Mouse (Mus musculus) layer of hippocampus, adult 2 months (tissue): ENCODE measurements around the gene Gm5089. TPM values are rescaled to one million over a fixed set of nuclear protein-coding genes. Genes with fewer than 3 reads are reported as not detected.

ENCODE experiments used
- DNase-seq, 2 experiments: peaks; one replicate each; pipeline ENCODE4 v3.0.0; 2022; ENCODE audit warnings: low spot score in 2 of 2
- H3K27ac ChIP-seq: fragments of 200-600 bp; 2 replicates; pipeline ENCODE4 v1.8.1; 2022
- H3K4me3 ChIP-seq: fragments of 200-600 bp; 2 replicates; pipeline ENCODE4 v1.8.1; 2022; ENCODE audit warnings: mild to moderate bottlenecking
- CTCF ChIP-seq: fragments of 200-600 bp; conservative IDR thresholded peaks from 2 replicates; pipeline ENCODE4 v1.8.1; 2022; ENCODE audit warnings: antibody characterized with exemption, mild to moderate bottlenecking, moderate library complexity
- total RNA-seq, 2 experiments: library from RNA; stranded (reverse); gene quantifications; 2 replicates each; pipeline ENCODE4 v1.2.3; 2021

Gm5089 gene
- total RNA-seq, 2 experiments from 2014 or later = 0.17 to 0.36 TPM

DNA sequence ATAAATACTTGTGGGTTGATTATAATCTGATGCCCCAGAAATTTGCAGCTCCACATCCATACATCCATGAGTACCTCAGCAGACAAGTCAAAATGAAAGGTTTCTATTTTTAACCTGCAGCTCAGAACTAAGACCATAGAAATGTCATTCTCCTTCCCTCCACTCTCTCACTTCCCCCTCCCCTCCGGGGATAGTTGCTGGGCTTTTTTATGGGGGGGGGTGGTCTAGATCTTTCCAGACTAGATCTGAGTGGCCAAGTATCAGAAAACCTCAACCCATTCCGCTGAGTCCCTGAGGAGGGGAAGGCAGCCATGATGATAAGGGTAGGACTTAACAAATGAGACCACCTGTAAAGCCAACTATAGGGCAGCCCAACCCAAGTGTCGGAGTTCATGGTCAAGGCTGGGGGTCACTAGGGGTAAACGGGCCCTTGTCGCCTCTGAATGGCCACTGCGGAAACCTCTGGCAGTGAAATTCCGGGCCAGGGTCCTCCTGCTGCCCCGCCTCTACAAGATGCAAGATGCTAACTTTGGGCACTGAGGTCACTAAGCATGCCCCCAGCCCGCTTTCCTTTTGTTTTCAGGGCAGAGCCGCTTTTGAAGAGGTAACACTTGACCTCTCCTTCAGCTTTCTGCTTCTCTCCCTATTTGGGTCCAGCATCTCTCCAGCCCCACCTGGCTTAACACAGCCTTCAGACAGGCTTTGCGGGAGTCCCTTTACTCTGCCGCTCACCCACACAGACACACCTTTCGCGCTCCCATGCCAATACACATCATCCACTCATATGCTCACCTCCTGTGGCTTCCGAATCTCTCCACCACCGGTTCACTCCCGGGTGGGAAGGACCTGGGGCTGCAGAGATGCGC lies 32.9 kb upstream of the Gm5089 start:
- DNase-seq = no peak
- Histone ChIP-seq H3K27ac (peak overlapping the region; percentile 70), H3K4me3 (peak overlapping the region; percentile 6; the same call in 1 of the 2 replicates)
- no peak for TF ChIP-seq CTCF

DNA sequence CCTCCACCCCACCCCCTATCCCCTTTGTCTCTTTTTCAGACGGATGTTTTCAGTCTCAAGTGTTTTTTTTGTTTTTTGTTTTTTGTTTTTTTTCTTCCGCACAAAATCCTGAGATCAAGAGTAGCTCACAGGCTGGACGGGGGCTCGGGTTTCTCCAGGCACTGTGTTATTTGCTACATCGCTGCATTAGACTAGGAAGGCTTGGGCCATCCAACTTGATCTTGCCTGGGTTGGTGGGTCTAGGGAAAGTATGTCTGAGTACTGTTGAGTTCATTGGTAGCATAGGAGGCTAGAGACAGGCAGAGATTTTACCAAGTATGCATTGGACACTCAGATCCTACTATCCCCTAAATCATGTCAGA lies 32.1 kb upstream of the Gm5089 start:
- Histone ChIP-seq H3K27ac (peak overlapping the region; percentile 70), H3K4me3 (peak overlapping the region; percentile 57)
- TF ChIP-seq CTCF = no peak
- no peak for DNase-seq

DNA sequence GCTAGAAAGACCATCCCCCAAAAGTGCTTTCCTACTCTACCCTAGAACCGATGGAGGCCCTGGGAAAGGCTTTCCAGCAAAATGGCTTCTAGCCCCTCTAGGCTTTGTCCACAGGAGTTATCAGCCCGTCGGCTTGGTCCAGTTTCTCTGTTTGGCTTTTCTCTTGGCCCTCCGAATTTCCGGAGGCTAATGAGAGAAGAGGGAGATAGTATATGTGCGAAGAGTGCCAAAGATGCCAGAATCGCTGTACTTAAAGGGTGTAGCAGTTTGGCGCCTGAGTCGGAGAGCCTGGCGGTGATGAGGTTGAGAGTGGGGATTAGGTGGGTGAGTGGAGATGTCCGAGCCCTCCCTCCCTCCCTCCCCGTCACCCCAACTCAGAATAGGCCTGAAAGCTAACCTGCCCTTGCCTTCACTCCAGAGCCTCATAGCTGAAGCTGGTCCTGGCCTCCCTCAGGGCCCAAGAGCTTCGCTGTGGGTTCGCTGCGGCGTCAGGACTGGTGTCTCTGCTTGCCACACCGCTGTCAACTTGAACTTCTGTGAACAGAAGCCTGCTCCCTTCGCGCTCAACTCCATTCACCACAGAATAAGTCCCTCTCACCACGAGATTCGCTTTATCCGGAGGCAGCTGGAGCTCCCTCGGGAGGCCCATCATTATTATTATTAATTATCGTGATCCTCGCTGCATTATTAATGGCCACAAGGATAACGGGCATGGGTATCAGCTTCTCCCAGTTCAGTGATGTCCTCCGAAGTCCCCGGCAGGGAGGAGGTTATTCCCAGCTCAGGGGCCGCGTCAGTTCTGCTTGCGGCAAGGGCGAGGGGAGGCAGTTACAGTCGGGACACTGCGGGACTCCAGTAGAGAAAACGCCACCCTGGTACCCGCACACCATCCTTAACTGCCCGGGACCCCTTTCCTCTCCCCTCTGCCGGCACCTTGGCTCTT lies 31.4 kb upstream of the Gm5089 start:
- Histone ChIP-seq H3K4me3 (peak overlapping the region; percentile 57), H3K27ac (peak overlapping the region; percentile 70)
- DNase-seq = no peak
- TF ChIP-seq CTCF = no peak

DNA sequence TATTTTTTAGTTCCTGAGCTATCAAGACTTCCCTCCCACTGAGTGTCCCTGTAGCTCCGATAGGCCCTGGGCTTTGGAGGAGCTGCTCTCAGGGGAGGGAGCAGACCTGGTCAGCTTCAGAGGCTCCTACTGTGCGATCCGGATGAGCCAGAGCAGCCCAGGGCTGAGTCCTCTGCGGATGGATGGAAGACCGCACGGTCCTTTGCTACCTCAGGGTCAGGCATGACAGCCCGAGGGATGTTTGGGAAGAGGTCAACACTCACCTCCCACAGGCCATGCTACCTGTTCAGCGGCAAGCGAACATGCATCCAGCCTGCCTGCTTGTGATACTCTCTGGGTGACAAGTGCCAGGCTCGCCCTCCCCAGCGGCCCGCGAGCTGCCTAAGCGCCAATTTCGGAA lies 30.3 kb upstream of the Gm5089 start:
- DNase-seq = no peak
- Histone ChIP-seq H3K27ac (peak overlapping the region; percentile 70), H3K4me3 (peak overlapping the region; percentile 57)
- no peak for TF ChIP-seq CTCF

DNA sequence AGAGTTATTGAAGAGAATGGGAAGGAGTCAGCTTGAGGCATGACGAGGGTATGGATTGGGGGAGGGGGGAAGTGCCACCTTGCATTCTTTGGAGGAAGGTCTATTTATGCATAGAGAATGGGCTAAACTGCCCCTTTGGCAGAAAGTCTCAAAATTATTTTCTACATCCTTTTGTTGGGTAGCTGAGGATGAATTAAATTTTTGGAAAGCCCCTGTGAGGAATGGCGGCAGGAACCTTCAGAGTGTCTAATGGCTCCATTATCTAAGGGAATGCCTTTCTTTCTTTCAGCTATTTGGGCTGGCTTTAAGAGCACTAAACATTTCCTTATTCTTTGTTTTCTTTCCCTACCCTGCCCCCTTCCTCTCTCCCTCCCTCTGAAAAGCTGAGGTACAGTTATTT lies 29.4 kb upstream of the Gm5089 start:
- H3K27ac ChIP-seq = peak overlapping the region; percentile 70
- DNase-seq = no peak
- TF ChIP-seq CTCF = no peak
- peak overlapping the region; percentile 57 for H3K4me3 ChIP-seq

DNA sequence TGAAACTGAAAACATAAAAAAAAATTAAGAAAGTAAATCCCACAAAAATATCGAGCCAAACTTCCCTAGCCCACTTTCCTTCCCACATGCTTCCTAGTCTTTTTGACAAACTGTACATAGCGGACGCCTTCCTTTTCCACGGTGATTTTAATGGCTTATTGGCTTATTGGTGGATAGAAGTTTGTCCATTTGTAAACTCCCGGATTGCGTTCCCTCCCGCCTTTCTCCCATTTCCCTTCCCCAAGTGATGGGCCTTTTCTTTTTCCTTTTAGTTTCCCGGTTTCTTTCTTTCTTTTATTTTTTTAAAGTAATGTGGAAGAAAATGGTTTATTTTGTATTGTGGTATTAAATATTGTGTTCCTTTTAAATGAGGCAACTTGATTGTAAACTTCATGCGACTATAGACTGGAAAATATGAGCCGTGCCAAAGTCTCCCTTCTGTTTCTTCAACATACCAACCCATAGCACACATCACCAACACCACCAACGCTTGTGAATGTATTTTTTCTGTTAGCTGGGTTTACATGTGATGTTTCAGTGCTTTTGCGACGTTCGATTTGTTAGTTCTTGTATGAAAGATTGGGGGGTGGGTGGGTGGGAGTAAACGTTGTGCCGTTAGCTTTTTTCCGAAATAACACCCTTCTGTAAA lies 28.7 kb upstream of the Gm5089 start:
- TF ChIP-seq CTCF = no peak
- Histone ChIP-seq H3K4me3 (peak overlapping the region; percentile 57), H3K27ac (peak overlapping the region; percentile 70)
- no peak for DNase-seq

DNA sequence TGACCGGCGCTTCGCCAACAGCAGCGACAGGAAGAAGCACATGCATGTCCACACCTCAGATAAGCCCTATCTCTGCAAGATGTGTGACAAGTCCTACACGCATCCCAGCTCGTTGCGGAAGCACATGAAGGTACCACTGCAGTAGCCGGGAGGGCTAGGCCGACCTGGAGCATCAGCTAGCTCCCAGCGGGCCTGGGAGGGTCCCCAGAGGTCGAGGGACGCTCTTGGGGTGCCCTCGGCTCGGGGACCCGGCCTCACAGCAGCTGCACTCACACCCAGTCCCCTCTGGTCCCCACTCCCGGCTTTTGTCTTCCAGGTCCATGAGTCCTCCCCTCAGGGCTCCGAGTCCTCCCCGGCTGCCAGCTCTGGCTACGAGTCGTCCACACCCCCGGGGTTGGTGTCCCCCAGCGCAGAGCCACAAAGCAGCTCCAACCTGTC lies 27.7 kb upstream of the Gm5089 start:
- Histone ChIP-seq H3K27ac (peak overlapping the region; percentile 77), H3K4me3 (peak overlapping the region; percentile 57)
- TF ChIP-seq CTCF = no peak
- DNase-seq = no peak

DNA sequence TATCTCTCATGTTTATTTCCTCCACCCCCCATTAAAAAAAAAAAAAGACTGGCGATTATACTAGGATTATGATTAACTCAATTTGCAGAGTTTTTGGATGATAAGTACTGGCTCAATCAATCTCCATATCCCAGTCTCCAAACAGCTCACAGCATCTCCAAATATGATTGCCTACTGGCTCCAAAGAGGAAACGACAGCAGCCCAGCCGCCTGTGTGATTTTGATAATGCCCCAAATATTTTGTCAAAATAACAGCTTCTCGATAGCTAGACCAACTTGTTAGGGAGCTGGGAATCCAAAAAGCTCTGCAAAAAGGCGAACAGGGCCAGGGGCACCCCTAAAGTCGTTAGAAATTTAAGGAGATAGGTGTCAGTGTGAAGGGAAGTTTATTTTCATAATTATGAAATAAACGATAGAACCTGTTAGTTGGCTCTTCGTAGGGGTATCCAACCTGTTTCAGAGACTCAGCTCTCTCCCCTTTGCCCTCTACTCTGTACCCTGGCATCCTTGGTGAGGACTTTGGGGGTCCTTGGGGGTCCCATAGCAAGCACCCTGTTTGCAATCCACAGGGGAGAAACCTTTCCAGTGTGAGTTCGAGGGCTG lies 27.2 kb upstream of the Gm5089 start:
- TF ChIP-seq CTCF = no peak
- no peak for DNase-seq
- H3K4me3 ChIP-seq = peak overlapping the region; percentile 57
- H3K27ac ChIP-seq = peak overlapping the region; percentile 77

DNA sequence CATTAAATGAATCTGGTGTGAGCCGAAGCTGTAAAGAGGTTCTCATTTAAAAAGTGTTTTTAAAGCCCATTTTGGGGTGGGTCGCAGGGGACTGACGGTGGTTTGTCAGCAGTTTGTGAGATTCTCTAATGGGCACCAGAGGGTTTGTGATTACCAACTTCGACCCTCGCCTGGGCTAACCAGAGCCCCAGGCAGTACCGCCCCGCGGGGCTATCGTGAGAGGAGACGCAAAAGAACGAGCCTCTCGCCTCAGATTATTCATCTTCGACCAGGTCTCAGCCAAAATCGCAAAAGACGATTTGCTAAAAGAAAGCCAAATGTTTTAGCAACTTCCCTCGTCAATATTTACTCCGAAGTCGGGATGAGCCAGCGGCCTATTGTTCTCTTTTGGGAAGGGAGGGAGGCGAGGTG lies 26.4 kb upstream of the Gm5089 start:
- peak overlapping the region; percentile 57 for H3K4me3 ChIP-seq
- DNase-seq = no peak
- TF ChIP-seq CTCF = no peak
- H3K27ac ChIP-seq = peak overlapping the region; percentile 77

DNA sequence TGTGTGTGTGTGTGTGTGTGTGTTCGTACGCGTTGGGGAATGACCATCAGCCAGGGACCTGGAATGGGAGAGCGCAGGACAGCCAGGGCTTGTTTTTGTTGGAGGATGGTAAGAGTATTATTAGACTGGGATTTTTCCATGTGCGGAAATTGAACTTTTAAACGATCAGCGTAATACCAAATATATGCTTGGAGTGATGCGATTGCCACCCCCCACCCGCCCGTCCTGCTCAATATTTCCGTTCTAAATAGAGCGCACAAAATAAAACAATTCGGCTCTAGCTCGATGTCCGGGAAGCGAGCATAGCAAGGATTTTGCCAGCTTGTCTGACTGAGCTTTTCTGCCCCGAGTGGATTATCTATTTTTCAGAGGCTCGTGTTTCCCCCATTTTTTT lies 25.9 kb upstream of the Gm5089 start:
- peak overlapping the region; percentile 57 for H3K4me3 ChIP-seq
- H3K27ac ChIP-seq = peak overlapping the region; percentile 77
- no peak for DNase-seq
- no peak for TF ChIP-seq CTCF

DNA sequence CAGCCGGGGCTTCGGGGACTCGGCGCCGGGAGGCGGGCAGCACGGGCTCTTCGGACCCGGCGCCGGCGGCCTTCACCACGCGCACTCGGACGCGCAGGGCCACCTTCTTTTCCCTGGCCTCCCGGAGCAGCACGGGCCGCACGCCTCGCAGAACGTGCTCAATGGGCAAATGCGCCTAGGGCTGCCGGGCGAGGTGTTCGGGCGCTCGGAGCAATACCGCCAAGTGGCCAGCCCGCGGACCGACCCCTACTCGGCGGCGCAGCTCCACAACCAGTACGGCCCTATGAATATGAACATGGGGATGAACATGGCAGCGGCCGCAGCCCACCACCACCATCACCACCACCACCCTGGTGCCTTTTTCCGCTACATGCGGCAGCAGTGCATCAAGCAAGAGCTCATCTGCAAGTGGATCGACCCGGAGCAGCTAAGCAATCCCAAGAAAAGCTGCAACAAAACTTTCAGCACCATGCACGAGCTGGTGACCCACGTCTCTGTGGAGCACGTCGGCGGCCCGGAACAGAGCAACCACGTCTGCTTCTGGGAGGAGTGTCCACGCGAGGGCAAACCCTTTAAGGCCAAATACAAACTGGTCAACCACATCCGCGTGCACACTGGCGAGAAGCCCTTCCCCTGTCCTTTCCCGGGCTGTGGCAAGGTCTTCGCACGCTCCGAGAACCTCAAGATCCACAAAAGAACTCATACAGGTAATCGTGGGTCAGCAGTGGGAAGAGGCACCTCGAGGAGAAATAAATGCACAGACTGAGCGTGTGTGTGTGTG lies 25.3 kb upstream of the Gm5089 start:
- peak overlapping the region; percentile 86 for H3K27ac ChIP-seq
- no peak for DNase-seq
- peak overlapping the region; percentile 57 for H3K4me3 ChIP-seq
- no peak for TF ChIP-seq CTCF
